Mouse (Mus musculus): ENCODE results near the gene Cadps2. TPM values are rescaled to one million over a fixed set of nuclear protein-coding genes. Genes with fewer than 3 reads are reported as not detected.

Gene Cadps2
- total and polyA plus RNA-seq, 2 experiments = 2.7 to 19.5 TPM

DNA sequence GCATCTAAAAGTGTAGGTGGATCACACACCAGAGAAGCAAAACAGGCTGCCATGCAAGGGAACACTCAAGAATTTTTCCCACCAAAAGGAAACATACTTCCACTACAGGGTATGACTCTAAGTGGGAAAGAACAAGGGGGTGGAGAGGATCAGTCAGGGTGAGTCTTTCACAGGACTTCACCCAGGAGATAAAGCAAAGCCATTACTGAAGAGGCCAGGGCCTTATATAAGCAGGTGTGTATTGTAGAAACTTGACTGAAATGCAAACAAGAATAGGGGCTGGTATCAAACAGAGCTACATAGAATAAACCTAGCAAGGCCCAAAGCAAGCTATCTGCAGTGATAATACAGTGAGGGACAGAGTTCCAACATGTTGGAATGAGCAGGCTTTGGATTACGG lies 271.6 kb downstream of the Cadps2 start:
- TF ChIP-seq CTCF (IDR thresholded peaks at IDR 0.05; ENCODE audit: low read depth, low read length) (no peak), POLR2A (IDR thresholded peaks at IDR 0.05; ENCODE audit: extremely low read depth, insufficient read depth, low read length) (no peak)
- WGBS = 83% methylated on average over 1 of the region's 1 CpGs
- no peak overlapping the region for H3K4me3 ChIP-seq (ENCODE audit: insufficient read depth, low read depth, low read length)

DNA sequence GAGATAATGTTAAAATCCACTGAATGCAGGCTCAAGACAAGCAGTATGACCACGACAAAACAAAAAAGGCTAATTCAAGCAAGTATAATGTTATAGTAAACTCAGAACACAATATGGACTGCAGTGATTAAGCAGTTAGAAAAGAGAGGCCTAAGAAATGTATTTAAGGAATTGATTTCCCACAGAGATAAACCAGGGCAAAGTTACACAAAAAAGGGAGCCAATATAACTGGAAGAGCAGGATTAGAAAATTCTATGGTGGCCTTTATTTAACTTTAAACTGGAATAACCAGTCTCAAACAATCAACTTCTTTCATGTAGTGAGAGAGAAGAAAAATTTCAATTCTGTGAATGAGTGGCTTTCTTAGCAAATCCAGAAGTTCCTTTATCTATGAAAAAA lies 289.3 kb downstream of the Cadps2 start:
- no peaks in the 10 kb centered on the region for H3K4me1 ChIP-seq (ENCODE audit: control insufficient read depth, insufficient read depth, low read length)
- H3K27me3 ChIP-seq (ENCODE audit: control insufficient read depth, insufficient read depth, low read length) = no peaks in the 10 kb centered on the region
- TF ChIP-seq POLR2A (IDR thresholded peaks at IDR 0.05; ENCODE audit: extremely low read depth, insufficient read depth, low read length) (no peak), CTCF (IDR thresholded peaks at IDR 0.05; ENCODE audit: low read depth, low read length) (no peak)
- no peak for DNase-seq (ENCODE audit: extremely low read depth, low read depth, low spot score)
- 70% methylated on average over 1 of the region's 1 CpGs for WGBS
- no peak overlapping the region for H3K27ac ChIP-seq (replicated peaks; ENCODE audit: insufficient read depth, low read depth, low read length)
- H3K79me2 ChIP-seq (ENCODE audit: control insufficient read depth, insufficient read depth, low read length) = no peaks in the 10 kb centered on the region
- H3K9ac ChIP-seq (ENCODE audit: low read depth, low read length) = no peak overlapping the region
- H3K4me3 ChIP-seq (ENCODE audit: insufficient read depth, low read depth, low read length) = no peak overlapping the region
- no peaks in the 10 kb centered on the region for H3K36me3 ChIP-seq (ENCODE audit: control insufficient read depth, insufficient read depth, low read length)

More for the DNA sequence above, 271.6 kb downstream of the Cadps2 start:
- Histone ChIP-seq H3K4me1 (ENCODE audit: control insufficient read depth, insufficient read depth, low read length) (no peaks in the 10 kb centered on the region), H3K36me3 (ENCODE audit: control insufficient read depth, insufficient read depth, low read length) (no peaks in the 10 kb centered on the region), H3K27me3 (ENCODE audit: control insufficient read depth, insufficient read depth, low read length) (no peaks in the 10 kb centered on the region), H3K79me2 (ENCODE audit: control insufficient read depth, insufficient read depth, low read length) (no peaks in the 10 kb centered on the region), H3K9ac (ENCODE audit: low read depth, low read length) (no peak overlapping the region), H3K27ac (replicated peaks; ENCODE audit: insufficient read depth, low read depth, low read length) (no peak overlapping the region)
- no peak for DNase-seq (ENCODE audit: extremely low read depth, low read depth, low spot score)

DNA sequence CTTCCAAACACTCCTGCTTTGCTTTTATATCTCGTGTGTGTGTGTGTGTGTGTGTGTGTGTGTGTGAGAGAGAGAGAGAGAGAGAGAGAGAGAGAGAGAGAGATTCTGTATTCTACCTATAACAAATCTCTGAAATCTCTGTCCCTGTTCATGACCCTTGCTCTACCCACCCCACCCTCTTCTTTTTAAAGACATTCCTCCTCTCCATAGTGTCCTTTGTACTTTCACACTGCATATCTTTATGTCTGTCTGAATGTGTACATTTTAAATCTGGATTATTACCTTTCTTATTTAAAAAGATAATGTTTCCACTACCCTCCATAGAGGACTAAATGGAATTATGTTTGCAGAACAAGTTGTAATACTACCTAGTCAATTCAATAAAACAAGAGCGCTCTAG lies 315.5 kb downstream of the Cadps2 start:
- Histone ChIP-seq H3K4me3 (ENCODE audit: insufficient read depth, low read depth, low read length) (no peak overlapping the region), H3K27ac (replicated peaks; ENCODE audit: insufficient read depth, low read depth, low read length) (no peak overlapping the region), H3K79me2 (ENCODE audit: control insufficient read depth, insufficient read depth, low read length) (no peaks in the 10 kb centered on the region), H3K9ac (ENCODE audit: low read depth, low read length) (no peak overlapping the region), H3K36me3 (ENCODE audit: control insufficient read depth, insufficient read depth, low read length) (peaks cover 10% of the 10 kb centered on the region; the same call in 1 of the 2 replicates), H3K4me1 (ENCODE audit: control insufficient read depth, insufficient read depth, low read length) (no peaks in the 10 kb centered on the region), H3K27me3 (ENCODE audit: control insufficient read depth, insufficient read depth, low read length) (no peaks in the 10 kb centered on the region)
- TF ChIP-seq CTCF (IDR thresholded peaks at IDR 0.05; ENCODE audit: low read depth, low read length) = no peak
- no peak for TF ChIP-seq POLR2A (IDR thresholded peaks at IDR 0.05; ENCODE audit: extremely low read depth, insufficient read depth, low read length)
- WGBS = 91% methylated on average over 2 of the region's 2 CpGs
- no peak for DNase-seq (ENCODE audit: extremely low read depth, low read depth, low spot score)

GRCm38 (mm10) chr6:23522556-23522955 lies 316.7 kb downstream of the Cadps2 start:
- H3K4me1 ChIP-seq (ENCODE audit: control insufficient read depth, insufficient read depth, low read length) = no peaks in the 10 kb centered on the region
- peaks cover 10% of the 10 kb centered on the region; the same call in 1 of the 2 replicates for H3K36me3 ChIP-seq (ENCODE audit: control insufficient read depth, insufficient read depth, low read length)
- 92% methylated on average over 5 of the region's 5 CpGs for WGBS
- no peaks in the 10 kb centered on the region for H3K27me3 ChIP-seq (ENCODE audit: control insufficient read depth, insufficient read depth, low read length)
- no peak overlapping the region for H3K27ac ChIP-seq (replicated peaks; ENCODE audit: insufficient read depth, low read depth, low read length)
- no peak for DNase-seq (ENCODE audit: extremely low read depth, low read depth, low spot score)
- no peak overlapping the region for H3K4me3 ChIP-seq (ENCODE audit: insufficient read depth, low read depth, low read length)
- no peaks in the 10 kb centered on the region for H3K79me2 ChIP-seq (ENCODE audit: control insufficient read depth, insufficient read depth, low read length)
- no peak overlapping the region for H3K9ac ChIP-seq (ENCODE audit: low read depth, low read length)
- TF ChIP-seq CTCF (IDR thresholded peaks at IDR 0.05; ENCODE audit: low read depth, low read length) = no peak
- TF ChIP-seq POLR2A (IDR thresholded peaks at IDR 0.05; ENCODE audit: extremely low read depth, insufficient read depth, low read length) = no peak

DNA sequence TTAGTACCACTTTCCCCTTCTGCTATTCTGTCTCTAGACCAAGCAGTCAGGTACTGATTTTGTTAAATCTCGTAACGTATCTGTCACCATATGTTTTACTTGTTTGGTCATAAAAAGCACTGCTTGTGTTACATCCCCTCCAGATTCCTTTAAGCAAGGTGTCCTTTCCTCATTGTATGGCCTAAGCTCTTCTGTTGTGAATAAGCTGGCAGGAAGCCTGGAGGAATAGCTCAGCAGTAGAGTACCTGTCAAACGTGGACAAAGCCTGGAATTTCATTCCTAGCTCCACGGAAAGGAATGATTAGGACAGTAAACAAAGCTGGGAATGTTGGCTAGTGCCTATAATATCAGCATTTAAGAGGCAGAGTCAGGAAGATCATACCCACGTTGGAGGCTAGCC lies 340.6 kb downstream of the Cadps2 start:
- WGBS = 54% methylated on average over 5 of the region's 5 CpGs
- H3K4me1 ChIP-seq (ENCODE audit: control insufficient read depth, insufficient read depth, low read length) = no peaks in the 10 kb centered on the region
- H3K27ac ChIP-seq (replicated peaks; ENCODE audit: insufficient read depth, low read depth, low read length) = no peak overlapping the region
- H3K4me3 ChIP-seq (ENCODE audit: insufficient read depth, low read depth, low read length) = no peak overlapping the region
- TF ChIP-seq CTCF (IDR thresholded peaks at IDR 0.05; ENCODE audit: low read depth, low read length) = no peak
- TF ChIP-seq POLR2A (IDR thresholded peaks at IDR 0.05; ENCODE audit: extremely low read depth, insufficient read depth, low read length) = no peak
- H3K27me3 ChIP-seq (ENCODE audit: control insufficient read depth, insufficient read depth, low read length) = no peaks in the 10 kb centered on the region
- H3K79me2 ChIP-seq (ENCODE audit: control insufficient read depth, insufficient read depth, low read length) = no peaks in the 10 kb centered on the region
- no peaks in the 10 kb centered on the region for H3K36me3 ChIP-seq (ENCODE audit: control insufficient read depth, insufficient read depth, low read length)
- H3K9ac ChIP-seq (ENCODE audit: low read depth, low read length) = no peak overlapping the region
- no peak for DNase-seq (ENCODE audit: extremely low read depth, low read depth, low spot score)

GRCm38 (mm10) chr6:23491804-23492203 lies 347.4 kb downstream of the Cadps2 start:
- DNase-seq (ENCODE audit: extremely low read depth, low read depth, low spot score) = peak; percentile 16

More at GRCm38 (mm10) chr6:23491804-23492203, 347.4 kb downstream of the Cadps2 start:
- Histone ChIP-seq H3K4me1 (ENCODE audit: control insufficient read depth, insufficient read depth, low read length) (no peaks in the 10 kb centered on the region), H3K27me3 (ENCODE audit: control insufficient read depth, insufficient read depth, low read length) (no peaks in the 10 kb centered on the region), H3K27ac (replicated peaks; ENCODE audit: insufficient read depth, low read depth, low read length) (no peak overlapping the region), H3K4me3 (ENCODE audit: insufficient read depth, low read depth, low read length) (no peak overlapping the region), H3K9ac (ENCODE audit: low read depth, low read length) (no peak overlapping the region), H3K79me2 (ENCODE audit: control insufficient read depth, insufficient read depth, low read length) (no peaks in the 10 kb centered on the region), H3K36me3 (ENCODE audit: control insufficient read depth, insufficient read depth, low read length) (no peaks in the 10 kb centered on the region)
- 47% methylated on average over 7 of the region's 7 CpGs for WGBS
- TF ChIP-seq CTCF (IDR thresholded peaks at IDR 0.05; ENCODE audit: low read depth, low read length) (peak; percentile 51), POLR2A (IDR thresholded peaks at IDR 0.05; ENCODE audit: extremely low read depth, insufficient read depth, low read length) (no peak)

Data from liver, adult 2 months (tissue).